Mouse (Mus musculus) embryonic facial prominence, embryonic 10.5 days (tissue): ENCODE data around the gene Rnase13. TPM values are rescaled to one million over a fixed set of nuclear protein-coding genes. Genes with fewer than 3 reads are reported as not detected.

ENCODE experiments used
- DNase-seq: peaks from one replicate; pipeline ENCODE4 v3.0.0-alpha.2; 2017; ENCODE audit warnings: low spot score
- H3K27ac ChIP-seq: fragments of 300-500 bp; sonication (generic); replicated peaks from 2 replicates; pipeline ENCODE4 v1.5.1; 2016; ENCODE audit warnings: mild to moderate bottlenecking
- H3K27me3 ChIP-seq: fragments of 300-500 bp; sonication (generic); replicated peaks from 2 replicates; pipeline ENCODE4 v1.6.1; 2016; ENCODE audit warnings: low read depth, mild to moderate bottlenecking; ENCODE audit not compliant: poor library complexity, severe bottlenecking
- H3K36me3 ChIP-seq: fragments of 300-500 bp; sonication (generic); replicated peaks from 2 replicates; pipeline ENCODE4 v1.6.1; 2016; ENCODE audit warnings: mild to moderate bottlenecking, moderate library complexity
- H3K4me1 ChIP-seq: fragments of 300-500 bp; sonication (generic); 2 replicates; pipeline ENCODE4 v1.6.1; 2016
- H3K4me3 ChIP-seq: fragments of 300-500 bp; sonication (generic); 2 replicates; pipeline ENCODE4 v1.5.1; 2016; ENCODE audit warnings: mild to moderate bottlenecking, moderate library complexity
- H3K9me3 ChIP-seq: fragments of 300-500 bp; sonication (generic); 2 replicates; pipeline ENCODE4 v1.6.1; 2016; ENCODE audit warnings: mild to moderate bottlenecking
- WGBS: fragments of 180-500 bp; shearing (Covaris S2); methylation state at CpG from one replicate; pipeline ENCODE4 v1.1.7; 2016; 5-methylcytosine and 5-hydroxymethylcytosine counted together
- polyA plus RNA-seq: library from polyadenylated mRNA; unstranded; fragments of >200 nt; fragmentation: Nextera tagmentation; extraction: Ambion mirVana; gene quantifications from 2 replicates; pipeline ENCODE4 v1.2.1, GENCODE M21; 2016

The Rnase13 gene
- not detected in 2 replicates for polyA plus RNA-seq

DNA sequence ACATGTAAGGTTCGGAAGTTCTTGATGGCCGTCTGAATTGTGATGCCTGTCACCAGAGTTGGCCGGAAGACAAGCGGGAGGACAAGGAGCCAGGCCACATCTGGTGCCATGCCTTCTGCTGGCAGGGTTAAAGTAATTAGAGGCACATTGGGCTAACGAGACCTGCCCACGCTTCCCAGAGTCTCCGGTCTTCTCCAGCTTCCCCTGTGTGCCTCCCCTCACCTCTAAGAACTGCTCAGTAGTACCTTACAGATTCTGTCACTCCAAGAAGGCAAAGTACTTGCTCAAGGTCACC, at the start of gene Rnase13:
Gene Rnase13 (minus strand): TSS at position 203 of the 295 bp plus-strand sequence.
- Histone ChIP-seq H3K27me3 (no peaks in the 10 kb centered on the region), H3K9me3 (no peaks in the 10 kb centered on the region), H3K36me3 (no peaks in the 10 kb centered on the region), H3K27ac (no peak within 1 kb of the TSS), H3K4me1 (peaks cover 10% of the 10 kb centered on the region; the same call in 1 of the 2 replicates), H3K4me3 (no peak within 1 kb of the TSS)
- DNase-seq, result no peak
- 92% methylated on average over 7 of the region's 7 CpGs for WGBS

DNA sequence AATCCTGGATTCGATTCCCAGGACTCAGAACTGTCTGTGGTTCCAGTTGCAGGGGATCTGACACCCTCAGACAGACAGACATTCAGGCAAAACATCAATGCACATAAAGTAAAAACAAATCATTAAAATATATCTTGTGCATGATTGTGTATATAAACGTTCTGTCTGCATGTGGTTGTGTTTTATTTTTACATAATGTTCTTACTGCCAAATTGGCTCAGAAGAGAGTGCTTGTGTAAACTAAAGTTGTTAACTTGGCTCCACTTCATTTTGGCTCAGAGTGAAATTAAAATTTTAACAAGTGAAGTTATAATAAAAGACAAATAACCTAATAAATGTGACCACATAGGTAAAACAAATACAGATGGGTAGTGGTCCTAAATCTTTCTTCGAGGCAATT, 44.8 kb upstream of the Rnase13 start:
- H3K36me3 ChIP-seq, result no peaks in the 10 kb centered on the region
- no peaks in the 10 kb centered on the region for H3K4me1 ChIP-seq
- no peak overlapping the region for H3K27ac ChIP-seq
- 89% methylated on average over 3 of the region's 3 CpGs for WGBS
- no peak for DNase-seq
- H3K4me3 ChIP-seq, result no peak overlapping the region
- no peaks in the 10 kb centered on the region for H3K9me3 ChIP-seq
- no peaks in the 10 kb centered on the region for H3K27me3 ChIP-seq

DNA sequence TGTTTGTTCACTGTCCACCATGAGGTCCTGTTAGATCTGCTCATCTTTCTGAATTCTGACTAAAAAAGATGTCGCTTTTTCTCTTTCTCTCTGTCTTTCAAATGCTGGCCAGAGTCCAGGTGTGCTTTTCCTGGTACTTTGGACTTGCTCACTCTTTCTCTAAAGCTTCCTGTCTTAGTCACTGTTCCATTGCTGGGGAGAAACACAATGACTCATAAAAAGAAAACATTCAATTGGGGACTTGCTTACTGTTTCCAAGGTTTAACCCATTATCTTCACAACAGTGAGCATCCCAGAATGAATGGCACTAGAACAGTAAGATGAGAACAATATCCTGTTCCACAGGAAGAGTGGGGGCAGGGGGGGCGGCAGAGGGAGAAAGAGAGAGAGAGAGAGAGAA, 37.7 kb upstream of the Rnase13 start:
- H3K36me3 ChIP-seq, result no peaks in the 10 kb centered on the region
- no peaks in the 10 kb centered on the region for H3K9me3 ChIP-seq
- DNase-seq, result no peak
- no peaks in the 10 kb centered on the region for H3K4me1 ChIP-seq
- H3K4me3 ChIP-seq, result no peak overlapping the region
- H3K27ac ChIP-seq, result no peak overlapping the region
- no peaks in the 10 kb centered on the region for H3K27me3 ChIP-seq
- 84% methylated on average over 2 of the region's 2 CpGs for WGBS

- WGBS, result 82% methylated on average over 6 of the region's 6 CpGs
Observed at GRCm38 (mm10) chr14:51943336-51943735, 20.8 kb upstream of the Rnase13 start.

DNA sequence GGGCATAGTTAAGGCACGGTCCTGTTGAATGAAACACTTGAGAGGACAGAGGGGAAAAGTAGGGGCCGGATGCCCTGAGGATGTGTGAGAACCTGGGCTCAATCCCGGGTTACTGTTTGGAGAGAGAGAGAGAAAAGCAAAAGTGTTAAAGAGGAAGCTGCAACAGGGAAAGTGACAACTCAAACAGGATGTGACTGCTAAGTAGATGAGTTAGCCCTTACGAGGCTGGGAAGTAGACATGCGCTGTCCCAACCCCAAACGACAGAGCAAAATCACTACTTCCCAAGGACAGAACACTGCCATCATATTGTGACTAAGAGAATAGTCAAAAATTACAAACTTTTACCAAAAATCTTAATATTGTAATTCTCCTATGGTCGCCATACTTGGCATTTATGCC, 19.7 kb upstream of the Rnase13 start:
- Histone ChIP-seq H3K27ac (no peak overlapping the region), H3K4me3 (no peak overlapping the region), H3K9me3 (no peaks in the 10 kb centered on the region; the same call in 1 of the 2 replicates), H3K36me3 (no peaks in the 10 kb centered on the region), H3K4me1 (peaks cover 19% of the 10 kb centered on the region), H3K27me3 (no peaks in the 10 kb centered on the region)
- no peak for DNase-seq
- 49% methylated on average over 7 of the region's 7 CpGs for WGBS

More at GRCm38 (mm10) chr14:51943336-51943735, 20.8 kb upstream of the Rnase13 start:
- Histone ChIP-seq H3K4me1 (peaks cover 19% of the 10 kb centered on the region), H3K9me3 (no peaks in the 10 kb centered on the region; the same call in 1 of the 2 replicates), H3K27ac (no peak overlapping the region), H3K27me3 (no peaks in the 10 kb centered on the region), H3K4me3 (no peak overlapping the region), H3K36me3 (no peaks in the 10 kb centered on the region)
- DNase-seq, result no peak

- Histone ChIP-seq H3K4me1 (peaks cover 19% of the 10 kb centered on the region), H3K27ac (peak overlapping the region; percentile 71), H3K4me3 (0 out of 2 replicates have a peak overlapping the region, but pooled peaks have one; percentile 23), H3K36me3 (no peaks in the 10 kb centered on the region), H3K27me3 (no peaks in the 10 kb centered on the region), H3K9me3 (no peaks in the 10 kb centered on the region; the same call in 1 of the 2 replicates)
- no peak for DNase-seq
- WGBS, result 53% methylated on average over 9 of the region's 9 CpGs
Observed at GRCm38 (mm10) chr14:51941577-51941976, 19.0 kb upstream of the Rnase13 start.

GRCm38 (mm10) chr14:51940944-51941560, 18.5 kb upstream of the Rnase13 start:
- H3K36me3 ChIP-seq, result no peaks in the 10 kb centered on the region
- H3K4me3 ChIP-seq, result 0 out of 2 replicates have a peak overlapping the region, but pooled peaks have one; percentile 23
- WGBS, result 25% methylated on average over 8 of the region's 8 CpGs
- peak overlapping the region; percentile 71 for H3K27ac ChIP-seq
- H3K9me3 ChIP-seq, result no peaks in the 10 kb centered on the region; the same call in 1 of the 2 replicates
- peaks cover 19% of the 10 kb centered on the region for H3K4me1 ChIP-seq
- no peaks in the 10 kb centered on the region for H3K27me3 ChIP-seq
- DNase-seq, result peak; percentile 61

DNA sequence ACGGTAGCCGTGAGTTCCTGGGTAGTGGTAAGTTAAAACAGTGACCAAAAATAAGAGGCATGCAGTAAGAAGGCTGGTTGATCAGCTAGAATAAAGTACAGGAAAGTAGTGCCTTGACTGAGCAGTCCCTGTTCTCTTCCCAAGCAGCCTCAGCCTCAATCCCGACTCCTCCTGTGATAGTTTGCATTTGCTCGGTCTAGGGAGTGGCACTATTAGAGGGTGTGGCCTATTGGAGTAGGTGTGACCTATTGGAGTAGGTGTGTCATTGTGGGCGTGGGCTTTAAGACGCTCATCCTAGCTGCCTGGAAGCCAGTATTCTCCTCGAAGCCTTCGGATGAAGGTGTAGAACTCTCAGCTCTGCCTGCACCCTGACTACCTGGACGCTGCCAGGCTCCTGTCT, 16.4 kb upstream of the Rnase13 start:
- WGBS, result 84% methylated on average over 9 of the region's 9 CpGs

GRCm38 (mm10) chr14:51932092-51933020, 9.8 kb upstream of the Rnase13 start:
- H3K27me3 ChIP-seq, result no peaks in the 10 kb centered on the region
- no peaks in the 10 kb centered on the region for H3K9me3 ChIP-seq
- WGBS, result 80% methylated on average over 10 of the region's 10 CpGs
- H3K4me1 ChIP-seq, result peaks cover 9% of the 10 kb centered on the region; the same call in 1 of the 2 replicates
- H3K36me3 ChIP-seq, result no peaks in the 10 kb centered on the region
- H3K4me3 ChIP-seq, result no peak overlapping the region
- H3K27ac ChIP-seq, result no peak overlapping the region
- no peak for DNase-seq

More for the DNA sequence above, 16.4 kb upstream of the Rnase13 start:
- Histone ChIP-seq H3K4me1 (peaks cover 19% of the 10 kb centered on the region), H3K4me3 (no peak overlapping the region), H3K9me3 (no peaks in the 10 kb centered on the region; the same call in 1 of the 2 replicates), H3K36me3 (no peaks in the 10 kb centered on the region), H3K27ac (no peak overlapping the region), H3K27me3 (no peaks in the 10 kb centered on the region)
- no peak for DNase-seq

DNA sequence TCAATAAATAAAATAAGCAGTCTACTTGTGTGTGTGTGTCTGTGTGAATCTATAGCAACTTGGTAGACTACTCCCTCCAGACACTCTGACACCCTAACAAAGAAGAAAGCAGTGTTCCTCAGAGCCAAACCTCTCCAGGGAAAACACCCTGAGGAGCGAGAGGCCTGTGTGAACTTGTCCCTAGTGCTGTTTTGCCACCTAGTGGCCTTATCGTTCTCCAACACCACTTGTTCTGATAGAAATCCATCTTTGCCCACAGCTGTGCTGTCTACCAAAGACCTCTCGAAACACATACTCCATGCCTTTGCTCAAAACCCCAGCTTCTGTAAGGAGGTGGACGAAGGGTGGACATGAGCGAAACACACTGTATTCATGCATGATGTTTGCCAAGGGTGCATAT, 8.3 kb upstream of the Rnase13 start:
- no peak overlapping the region for H3K27ac ChIP-seq
- DNase-seq, result peak; percentile 60
- H3K4me3 ChIP-seq, result no peak overlapping the region
- no peaks in the 10 kb centered on the region for H3K27me3 ChIP-seq
- no peaks in the 10 kb centered on the region for H3K36me3 ChIP-seq
- 40% methylated on average over 5 of the region's 5 CpGs for WGBS
- no peaks in the 10 kb centered on the region for H3K9me3 ChIP-seq
- peaks cover 9% of the 10 kb centered on the region; the same call in 1 of the 2 replicates for H3K4me1 ChIP-seq

DNA sequence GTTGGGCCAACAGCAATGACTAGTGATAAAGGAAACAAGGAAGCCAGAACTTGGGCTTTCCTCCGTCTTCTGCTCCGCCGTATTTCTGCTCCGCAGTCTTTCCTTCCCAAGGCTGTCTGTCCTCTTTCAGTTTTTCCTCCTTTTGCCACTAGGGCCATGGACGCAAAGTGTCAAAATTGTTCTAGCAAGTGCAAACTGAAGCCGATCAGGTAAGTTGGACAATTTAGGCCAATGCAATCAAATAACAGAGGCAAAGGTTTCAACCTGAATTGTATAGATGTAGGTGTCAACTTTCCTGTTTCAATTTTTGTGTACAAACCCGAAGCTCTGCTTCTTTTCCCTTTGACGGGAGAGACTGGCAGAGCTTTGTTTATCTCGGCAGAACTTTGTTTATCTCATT, 7.4 kb upstream of the Rnase13 start:
- Histone ChIP-seq H3K27ac (no peak overlapping the region), H3K27me3 (no peaks in the 10 kb centered on the region), H3K9me3 (no peaks in the 10 kb centered on the region), H3K36me3 (no peaks in the 10 kb centered on the region), H3K4me3 (no peak overlapping the region), H3K4me1 (peaks cover 9% of the 10 kb centered on the region; the same call in 1 of the 2 replicates)
- 63% methylated on average over 9 of the region's 9 CpGs for WGBS
- DNase-seq, result no peak

- no peak for DNase-seq
- WGBS, result 82% methylated on average over 8 of the region's 8 CpGs
- Histone ChIP-seq H3K4me1 (peaks cover 9% of the 10 kb centered on the region; the same call in 1 of the 2 replicates), H3K4me3 (no peak overlapping the region), H3K9me3 (no peaks in the 10 kb centered on the region), H3K36me3 (no peaks in the 10 kb centered on the region), H3K27me3 (no peaks in the 10 kb centered on the region), H3K27ac (no peak overlapping the region)
Observed at GRCm38 (mm10) chr14:51929309-51929943, 6.9 kb upstream of the Rnase13 start.
